ENCODE assay signal across 9 mouse cellular contexts in genomic region chr5:120437986-120438385, GRCm38 (mm10). TPM values are rescaled to one million over a fixed set of nuclear protein-coding genes. Genes with fewer than 3 reads are reported as not detected.
DNase-seq lines count a peak whose midpoint lies in the region; ATAC-seq and TF ChIP-seq lines count a peak whose summit lies in the region.
"Had no signal": no experiment of that assay in that cellular context is flagged by ENCODE, and none has a peak within 500 bp of the region (broad histone marks: within the 10 kb centered on the region; RNA-seq: fewer than 3 reads in every experiment).

No protein-coding gene starts in this region.

- DNase-seq in lung, adult 18-20 months = no peak
- peak; percentile 7 for DNase-seq in forebrain, postnatal 0 days
- DNase-seq in c-Kit-positive CD71-positive TER-119-positive erythroid progenitor cells, embryonic 14.5 days (ENCODE audit: low spot score) = no peak
- DNase-seq in gastrocnemius, postnatal 4 days (ENCODE audit: low spot score in 2 of 2) = no peak
- DNase-seq in yolk sac, embryonic 10.5 days (ENCODE audit: low spot score) = no peak
- DNase-seq: lung, postnatal 14 days had no signal

- no peak for ATAC-seq in lung, embryonic 15.5 days (ENCODE audit: borderline replicate concordance, extremely low read depth, low FRiP score, low TSS enrichment)
- ATAC-seq in forebrain, postnatal 0 days = no peak
- peak; percentile 50 for ATAC-seq in midbrain, embryonic 12.5 days (ENCODE audit: low FRiP score, low read depth)

- H3K27me3 ChIP-seq in lung, embryonic 15.5 days = peaks cover 97% of the 10 kb centered on the region
- peaks cover 62% of the 10 kb centered on the region for H3K27me3 ChIP-seq in forebrain, postnatal 0 days (ENCODE audit: insufficient read depth, low read length)
- peaks cover 91% of the 10 kb centered on the region for H3K27me3 ChIP-seq in midbrain, embryonic 12.5 days

- under 1% methylated on average over 32 of the region's 33 CpGs for WGBS in lung, embryonic 15.5 days
- 1% methylated on average over 33 of the region's 33 CpGs for WGBS in forebrain, postnatal 0 days
- WGBS in midbrain, embryonic 12.5 days = 0% methylated on average over 33 of the region's 33 CpGs

- no peaks in the 10 kb centered on the region for H3K36me3 ChIP-seq in lung, embryonic 15.5 days
- H3K36me3 ChIP-seq in forebrain, postnatal 0 days (ENCODE audit: insufficient read depth) = no peaks in the 10 kb centered on the region
- H3K36me3 ChIP-seq in midbrain, embryonic 12.5 days = no peaks in the 10 kb centered on the region

- peaks cover 26% of the 10 kb centered on the region for H3K4me1 ChIP-seq in lung, embryonic 15.5 days
- H3K4me1 ChIP-seq in forebrain, postnatal 0 days (ENCODE audit: insufficient read depth) = no peaks in the 10 kb centered on the region; the same call in 1 of the 2 replicates
- H3K4me1 ChIP-seq in midbrain, embryonic 12.5 days = peaks cover 58% of the 10 kb centered on the region

- no peak overlapping the region for H3K4me2 ChIP-seq in lung, embryonic 15.5 days
- no peak overlapping the region; the same call in 1 of the 2 replicates for H3K4me2 ChIP-seq in forebrain, postnatal 0 days (ENCODE audit: low read depth)
- peak overlapping the region; percentile 65 for H3K4me2 ChIP-seq in midbrain, embryonic 12.5 days (replicated peaks)

- H3K9ac ChIP-seq in lung, embryonic 15.5 days = no peak overlapping the region
- no peak overlapping the region for H3K9ac ChIP-seq in forebrain, postnatal 0 days
- peak overlapping the region; percentile 77 for H3K9ac ChIP-seq in midbrain, embryonic 12.5 days (replicated peaks)

- 0 out of 2 replicates have a peak overlapping the region, but pooled peaks have one; percentile 4 for H3K4me3 ChIP-seq in lung, embryonic 15.5 days
- peak overlapping the region; percentile 9; the same call in 1 of the 2 replicates for H3K4me3 ChIP-seq in forebrain, postnatal 0 days (ENCODE audit: low read depth, low read length)
- peak overlapping the region; percentile 55 for H3K4me3 ChIP-seq in midbrain, embryonic 12.5 days

- H3K9me3 ChIP-seq in lung, embryonic 15.5 days = no peaks in the 10 kb centered on the region
- H3K9me3 ChIP-seq in forebrain, postnatal 0 days (ENCODE audit: low read length) = no peaks in the 10 kb centered on the region
- H3K9me3 ChIP-seq in midbrain, embryonic 12.5 days = no peaks in the 10 kb centered on the region

- no peak overlapping the region for H3K27ac ChIP-seq in lung, embryonic 15.5 days
- 0 out of 2 replicates have a peak overlapping the region, but pooled peaks have one; percentile 9 for H3K27ac ChIP-seq in forebrain, postnatal 0 days (ENCODE audit: low read depth, low read length)
- H3K27ac ChIP-seq in midbrain, embryonic 12.5 days (replicated peaks) = peak overlapping the region; percentile 90

- no peak for TF ChIP-seq CTCF in forebrain, postnatal 0 days (IDR thresholded peaks at IDR 0.05; ENCODE audit: low read depth)

RNA-seq across cellular contexts. Expression of gene Lhx5, which starts 6.5 kb away (rescaled TPM):
- 0.05 TPM in 1 of 2 replicates, not detected in the other for polyA plus RNA-seq in lung, embryonic 15.5 days (2015; fragmentation: Nextera tagmentation; extraction: Ambion mirVana)
- total RNA-seq in forebrain, postnatal 0 days (2014; rRNA removed) = 4.6 and 5.4 TPM in 2 replicates
- polyA plus RNA-seq in forebrain, postnatal 0 days (2015; fragmentation: Nextera tagmentation; extraction: Ambion mirVana) = 1.4 and 3.7 TPM in 2 replicates
- 45.2 and 51.9 TPM in 2 replicates for polyA plus RNA-seq in midbrain, embryonic 12.5 days (2016; fragmentation: Nextera tagmentation; extraction: Ambion mirVana)
- total RNA-seq in gastrocnemius, postnatal 4 days (2021) = not detected

RNA-seq across cellular contexts. Expression of gene Sdsl, which starts 34.6 kb away (rescaled TPM):
- polyA plus RNA-seq in lung, embryonic 15.5 days (2015; fragmentation: Nextera tagmentation; extraction: Ambion mirVana) = 7.3 and 7.6 TPM in 2 replicates
- 1.3 and 3.0 TPM in 2 replicates for total RNA-seq in forebrain, postnatal 0 days (2014; rRNA removed)
- polyA plus RNA-seq in forebrain, postnatal 0 days (2015; fragmentation: Nextera tagmentation; extraction: Ambion mirVana) = 2.3 and 3.1 TPM in 2 replicates
- 6.4 and 7.5 TPM in 2 replicates for polyA plus RNA-seq in midbrain, embryonic 12.5 days (2016; fragmentation: Nextera tagmentation; extraction: Ambion mirVana)
- total RNA-seq in gastrocnemius, postnatal 4 days (2021) = under 1 TPM; 0.32 to 0.73 TPM

RNA-seq across cellular contexts. Expression of gene Sds, which starts 38.3 kb away (rescaled TPM):
- polyA plus RNA-seq in lung, embryonic 15.5 days (2015; fragmentation: Nextera tagmentation; extraction: Ambion mirVana) = not detected in 2 replicates
- total RNA-seq in forebrain, postnatal 0 days (2014; rRNA removed) = not detected in 2 replicates
- not detected in 2 replicates for polyA plus RNA-seq in forebrain, postnatal 0 days (2015; fragmentation: Nextera tagmentation; extraction: Ambion mirVana)
- not detected in 2 replicates for polyA plus RNA-seq in midbrain, embryonic 12.5 days (2016; fragmentation: Nextera tagmentation; extraction: Ambion mirVana)
- not detected for total RNA-seq in gastrocnemius, postnatal 4 days (2021)
- polyA plus RNA-seq: large intestine, adult 2 months had no signal

Comparison
In these comparisons a context has a peak if more than half of its experiments do, and no peak if none do; other contexts are left out.
1. H3K4me3 ChIP-seq: peak in every context shown above with its lines; median percentile 55 in midbrain, embryonic 12.5 days; 9 in forebrain, postnatal 0 days; 4 in lung, embryonic 15.5 days.